Mouse (Mus musculus) left cerebral cortex, postnatal 10 days (tissue): ENCODE measurements around the gene Gm17026. TPM values are rescaled to one million over a fixed set of nuclear protein-coding genes. Genes with fewer than 3 reads are reported as not detected.
"Not testable (repeated sequence)": the region's sequence is repeated elsewhere in the genome, so short reads cannot be mapped to it uniquely, and the experiment has no call there.

Experiments
- DNase-seq, 2 experiments: peaks; one replicate each; pipeline ENCODE4 v3.0.0; 2021 to 2022; ENCODE audit warnings: low spot score in 2 of 2, mixed read lengths in 1 of 2; ENCODE audit errors: extremely low spot score in 1 of 2
- intact Hi-C: fragments of 180-260 bp; cut with DNase I; formaldehyde crosslinking; loops from one replicate; pipeline ENCODE4 v1.15.1; 2025
- microRNA-seq: library from miRNA; unstranded; fragments of <30 nt; microRNA quantifications from one replicate; pipeline ENCODE4 v1.2.0, GENCODE M21; 2022
- total RNA-seq, 2 experiments: library from RNA; stranded (reverse); gene quantifications; 2 replicates each; pipeline ENCODE4 v1.2.3; 2021

Gm17026 gene
- not detected for total RNA-seq

DNA sequence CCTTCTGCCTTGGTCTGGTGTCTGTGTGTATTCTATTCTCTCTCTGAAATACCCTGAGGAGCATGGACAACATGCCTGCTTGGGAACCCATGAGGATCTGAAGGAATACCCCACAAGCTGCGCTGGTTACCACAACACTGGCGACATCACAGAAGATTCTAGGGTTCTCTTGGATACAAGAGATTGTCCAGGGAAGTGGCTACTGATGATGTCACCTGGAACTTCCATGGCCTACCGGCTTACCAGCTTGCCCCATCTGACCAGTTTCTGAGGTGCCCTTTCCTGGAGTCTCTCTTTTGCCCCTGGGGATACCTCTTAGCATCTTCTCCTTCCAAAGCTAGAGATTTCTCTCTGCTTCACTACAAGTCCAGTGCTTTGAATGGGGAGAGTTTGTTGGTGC lies at the start of gene Gm17026:
TSS of gene Gm17026 (minus strand) at position 101 of the 400 bp plus-strand sequence.
- DNase-seq = not testable (repeated sequence)

GRCm38 (mm10) chr14:42297258-42297657 lies 37.4 kb upstream of the Gm17026 start, which contains the start of gene Gm9611:
Gene Gm9611 (minus strand): TSS chr14:42297358.
- DNase-seq, intact Hi-C loops: not testable (repeated sequence)

More for the DNA sequence above, at the start of gene Gm17026:
- intact Hi-C loops = not testable (repeated sequence)

GRCm38 (mm10) chr14:42216766-42217537 lies 42.9 kb downstream of the Gm17026 start:
- peak in 1 of 2 experiments; percentile 17 for DNase-seq
- intact Hi-C loops = not testable (repeated sequence)

Small RNAs within 50 kb of the gene (microRNA-seq; reads per million reads assigned to microRNA genes)
- gene Gm25208 (not detected), gene Gm25892 (not detected)

Other genes starting within 250 kb of the Gm17026 start
- not detected for gene Gm7951, start 142.7 kb downstream of the Gm17026 start, total RNA-seq
- gene Gm17027, start 97.4 kb downstream of the Gm17026 start, total RNA-seq = not detected
- 1 to 10 TPM; 2.1 TPM for gene Gm3573, start 69.3 kb downstream of the Gm17026 start, total RNA-seq
- not detected for gene Gm9611, start 37.3 kb upstream of the Gm17026 start, total RNA-seq
- gene Gm7995, start 50.2 kb upstream of the Gm17026 start, total RNA-seq = not detected
- gene Gm8005, start 179.6 kb upstream of the Gm17026 start, total RNA-seq = not detected
- not detected for gene Gm8011, start 203.8 kb upstream of the Gm17026 start, total RNA-seq
- not detected for gene Gm8020, start 242.3 kb upstream of the Gm17026 start, total RNA-seq